Mouse (Mus musculus) heart, adult 2 months (tissue): ENCODE measurements around the gene Rnf20. TPM values are rescaled to one million over a fixed set of nuclear protein-coding genes. Genes with fewer than 3 reads are reported as not detected.

Experiments used
- DNase-seq, 2 experiments: peaks; one replicate each; pipeline ENCODE4 v3.0.0; 2021
- H3K27ac ChIP-seq: fragments of 200-600 bp; 2 replicates; pipeline ENCODE4 v1.8.1; 2022
- H3K27me3 ChIP-seq: fragments of 200-500 bp; 2 replicates; pipeline ENCODE4 v1.6.1; 2012; ENCODE audit warnings: mild to moderate bottlenecking, low read length, inconsistent platforms, mixed read lengths; ENCODE audit not compliant: control insufficient read depth, insufficient read depth
- H3K36me3 ChIP-seq: fragments of 200-500 bp; 2 replicates; pipeline ENCODE4 v1.6.1; 2012; ENCODE audit warnings: low read length, inconsistent platforms; ENCODE audit not compliant: control insufficient read depth, insufficient read depth
- H3K4me1 ChIP-seq: fragments of 200-500 bp; 2 replicates; pipeline ENCODE4 v1.6.1; 2011; ENCODE audit warnings: low read length; ENCODE audit not compliant: control insufficient read depth, insufficient read depth
- H3K4me3 ChIP-seq: fragments of 200-600 bp; 2 replicates; pipeline ENCODE4 v1.8.1; 2022
- H3K79me2 ChIP-seq: fragments of 200-500 bp; replicated peaks from 2 replicates; pipeline ENCODE4 v1.6.1; 2012; ENCODE audit warnings: mild to moderate bottlenecking, inconsistent platforms, low read length, moderate library complexity, mixed read lengths; ENCODE audit not compliant: control insufficient read depth, insufficient read depth
- H3K9ac ChIP-seq: fragments of 200-500 bp; 2 replicates; pipeline ENCODE4 v1.6.1; 2012; ENCODE audit warnings: low read depth, mild to moderate bottlenecking, control low read depth, inconsistent platforms, low read length, mixed read lengths
- CTCF ChIP-seq: fragments of 200-600 bp; IDR thresholded peaks from 2 replicates; pipeline ENCODE4 v1.8.1; 2022; ENCODE audit warnings: antibody characterized with exemption, mild to moderate bottlenecking, moderate library complexity
- EP300 ChIP-seq: fragments of 200-500 bp; IDR thresholded peaks from 2 replicates; pipeline ENCODE4 v1.6.1; 2011; ENCODE audit warnings: low read depth, low read length, control low read depth; ENCODE audit not compliant: insufficient read depth
- POLR2A ChIP-seq: fragments of 200-500 bp; IDR thresholded peaks from 2 replicates; pipeline ENCODE4 v1.6.1; 2011; ENCODE audit warnings: mild to moderate bottlenecking, low read depth, low read length, control low read depth; ENCODE audit not compliant: insufficient read depth
- WGBS: fragments of 180-500 bp; shearing (Covaris S2); methylation state at CpG from one replicate; pipeline ENCODE4 v1.1.7; 2018; 5-methylcytosine and 5-hydroxymethylcytosine counted together
- intact Hi-C: fragments of 180-260 bp; cut with DNase I; formaldehyde crosslinking; loops from one replicate; pipeline ENCODE4 v1.15.1; 2025
- long read RNA-seq: library from polyadenylated mRNA; stranded (forward); transcript quantifications from one replicate; pipeline ENCODE4 v2.0.0, GENCODE M21; 2021
- polyA plus RNA-seq: library from polyadenylated mRNA; depleted of rRNA; stranded (reverse); fragments of >200 nt; gene quantifications from 2 replicates; pipeline ENCODE4 v1.2.3, GENCODE M21; 2012; rRNA removed
- total RNA-seq, 2 experiments: library from RNA; stranded (reverse); gene quantifications; 2 replicates each; pipeline ENCODE4 v1.2.3; 2021

Rnf20 gene
- total RNA-seq: 10 to 100 TPM; 34.9 to 36.1 TPM
- polyA plus RNA-seq: 11.8 and 19.8 TPM in 2 replicates
- long read RNA-seq, full-length matches to known transcripts: 11 of 15 reads
- long read RNA-seq, partial matches to known transcripts: 0 of 15 reads
- long read RNA-seq, other reads (novel, unspliced or antisense): 4 of 15 reads

DNA sequence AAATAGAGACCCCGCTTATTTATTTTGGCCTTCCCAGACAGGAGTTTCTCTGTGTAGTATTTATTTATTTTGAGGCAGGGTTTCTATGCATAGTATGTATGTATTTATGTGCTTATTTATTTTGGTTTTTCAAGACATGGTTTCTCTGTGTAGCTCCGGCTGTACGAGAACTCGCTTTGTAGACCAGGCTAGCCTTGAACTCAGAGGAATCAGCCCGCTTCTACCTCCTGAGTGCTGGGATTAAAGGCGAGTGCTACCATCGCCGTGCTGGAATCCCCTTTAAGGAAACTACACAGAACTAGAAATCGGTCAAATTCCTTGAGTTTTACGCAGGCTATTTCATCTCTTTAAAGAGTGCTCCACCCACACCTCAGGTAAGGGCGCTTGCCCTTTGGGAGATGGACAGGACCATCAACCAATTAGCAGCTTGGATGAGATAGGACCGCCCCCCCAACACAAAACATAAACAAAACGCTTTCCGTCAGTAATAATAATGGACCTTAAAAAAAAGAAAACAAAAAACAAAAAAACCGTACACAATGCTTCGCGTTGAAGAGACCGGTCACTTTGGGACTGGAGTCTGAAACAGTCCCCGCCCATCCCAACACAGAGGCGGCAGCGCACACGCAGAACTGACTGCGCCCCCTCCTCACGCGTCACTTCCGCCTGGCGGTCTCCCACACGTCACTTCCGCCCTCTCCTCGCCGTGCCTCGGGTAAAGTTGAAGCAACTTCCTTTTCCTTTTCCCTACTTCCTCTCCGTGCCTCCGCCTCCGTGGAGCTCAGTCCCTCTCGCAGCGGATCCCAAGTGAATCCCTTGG lies at the start of gene Rnf20:
Gene Rnf20, plus strand, starts transcription at position 688 of the 820 bp plus-strand sequence.
- 5% methylated on average over 37 of the region's 37 CpGs for WGBS
- TF ChIP-seq CTCF (peak; percentile 5; the same call in 1 of the 2 replicates), EP300 (peak; percentile 86), POLR2A (peak; percentile 85)
- no peaks in the 10 kb centered on the region for H3K79me2 ChIP-seq
- intact Hi-C loops: loop anchor here (1.0 kb wide), 2 partner anchors 34 to 110 kb away; partner anchors contain the start of genes Mrpl50, Tmem246 and Zfp189
- H3K36me3 ChIP-seq: peaks cover 3% of the 10 kb centered on the region
- H3K27ac ChIP-seq: peak within 1 kb of the TSS; percentile 93
- DNase-seq: peak; percentile 95 to 96
- H3K9ac ChIP-seq: peak within 1 kb of the TSS; percentile 83
- H3K4me3 ChIP-seq: peak within 1 kb of the TSS; percentile 99
- no peaks in the 10 kb centered on the region for H3K27me3 ChIP-seq
- no peaks in the 10 kb centered on the region; the same call in 1 of the 2 replicates for H3K4me1 ChIP-seq

DNA sequence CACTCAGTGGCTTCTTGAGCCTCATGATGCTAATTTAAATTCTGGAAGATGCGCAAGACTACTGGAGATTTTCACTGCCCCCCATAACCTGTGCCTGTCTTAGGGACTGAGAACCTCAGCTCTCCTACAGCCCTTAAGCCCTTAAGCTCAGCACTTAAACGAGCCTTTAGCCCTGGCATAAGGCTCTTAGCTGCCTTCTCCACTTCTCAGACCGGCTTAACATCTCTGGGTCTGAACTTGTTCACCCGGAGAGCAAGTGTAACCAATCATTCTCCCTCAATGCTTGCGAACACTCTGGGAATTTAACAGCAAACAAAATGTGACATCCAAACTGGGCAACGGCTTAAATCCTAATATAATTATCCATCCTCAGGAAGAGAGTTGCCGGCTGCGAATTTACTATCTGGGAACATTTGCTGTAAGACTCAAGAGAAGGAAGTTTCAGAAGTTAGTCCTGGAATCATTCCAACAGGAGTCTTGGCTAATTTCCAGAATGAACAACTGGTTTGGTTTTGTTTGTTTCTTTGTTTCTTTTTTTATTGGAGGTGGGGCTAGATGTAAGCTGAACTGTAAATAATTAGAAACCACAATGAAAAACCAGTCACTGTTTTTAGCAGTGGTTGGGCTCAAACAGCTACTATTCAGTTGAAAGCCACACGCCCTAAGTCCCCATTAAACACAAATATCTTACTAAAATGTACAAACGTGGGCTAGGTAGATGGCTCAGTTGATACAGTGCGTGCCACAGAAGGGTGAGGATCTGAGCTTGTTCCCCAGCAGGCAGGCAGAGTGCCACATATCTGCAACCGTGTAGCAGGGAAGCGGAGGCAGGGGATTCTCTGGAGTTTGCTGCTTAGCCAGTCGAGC lies 47.6 kb upstream of the Rnf20 start:
- no peak for DNase-seq
- Histone ChIP-seq H3K9ac (peak overlapping the region; percentile 52; the same call in 1 of the 2 replicates), H3K27ac (peak overlapping the region; percentile 66), H3K36me3 (peaks cover 16% of the 10 kb centered on the region; the same call in 1 of the 2 replicates), H3K4me3 (no peak overlapping the region), H3K27me3 (no peaks in the 10 kb centered on the region), H3K79me2 (no peaks in the 10 kb centered on the region; the same call in 1 of the 2 replicates), H3K4me1 (peaks cover 8% of the 10 kb centered on the region)
- 25% methylated on average over 14 of the region's 14 CpGs for WGBS
- intact Hi-C loops: no loop called here
- no peak for TF ChIP-seq EP300
- no peak for TF ChIP-seq CTCF
- TF ChIP-seq POLR2A: no peak

DNA sequence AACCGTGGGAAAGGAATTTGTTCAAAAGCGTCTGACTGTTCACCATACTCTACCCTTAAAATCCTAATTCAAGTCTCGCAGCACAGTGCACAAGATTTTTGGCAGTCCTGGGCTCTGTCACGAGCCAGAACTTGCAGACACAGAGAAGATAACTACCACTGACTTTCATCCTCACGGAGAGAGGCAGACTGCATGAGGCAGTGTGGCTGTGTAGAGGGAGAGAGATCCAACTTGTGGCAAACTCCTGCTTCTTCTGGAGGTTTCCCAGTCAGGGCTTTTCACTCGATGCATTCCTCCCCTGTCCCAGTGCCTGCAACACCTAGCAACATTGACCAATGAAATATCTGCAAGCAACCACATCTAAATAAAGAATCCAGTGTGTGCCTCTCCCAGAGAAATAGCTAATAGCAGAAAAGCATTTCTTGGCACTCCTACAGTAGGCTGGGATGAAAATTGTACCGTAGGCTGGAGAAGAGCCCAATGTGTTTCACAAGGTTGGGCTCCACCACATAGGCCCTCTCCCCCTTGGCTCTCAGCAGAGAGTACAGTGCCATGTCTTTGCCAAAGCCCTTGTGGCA lies 46.2 kb upstream of the Rnf20 start:
- Histone ChIP-seq H3K9ac (no peak overlapping the region), H3K27ac (peak overlapping the region; percentile 66), H3K4me1 (peaks cover 8% of the 10 kb centered on the region), H3K27me3 (no peaks in the 10 kb centered on the region), H3K36me3 (peaks cover 16% of the 10 kb centered on the region; the same call in 1 of the 2 replicates), H3K79me2 (no peaks in the 10 kb centered on the region; the same call in 1 of the 2 replicates), H3K4me3 (no peak overlapping the region)
- WGBS: 41% methylated on average over 7 of the region's 7 CpGs
- peak; percentile 44 to 47 for DNase-seq
- TF ChIP-seq EP300 (no peak), POLR2A (no peak), CTCF (no peak)
- intact Hi-C loops: no loop called here

DNA sequence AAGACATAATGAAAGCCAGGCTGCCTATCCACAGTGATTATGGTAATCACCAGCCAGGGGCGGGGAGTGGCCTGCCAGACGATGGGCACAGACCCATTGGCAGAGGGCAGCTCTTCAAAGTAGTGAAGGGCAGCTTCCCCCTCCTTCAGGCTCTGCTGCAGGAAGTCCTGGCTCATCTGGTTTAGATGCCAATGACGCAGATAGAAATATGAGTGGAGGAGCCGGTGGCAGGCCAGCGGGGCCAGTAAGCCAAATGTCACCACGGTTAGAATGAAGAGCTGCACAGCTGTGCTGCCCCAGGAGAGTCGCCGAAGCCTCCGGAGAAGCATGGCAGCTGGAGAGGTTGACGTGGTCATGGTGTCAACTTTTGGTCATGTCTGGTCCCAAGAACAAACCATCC lies 45.0 kb upstream of the Rnf20 start:
- DNase-seq: peak; percentile 28 to 40

DNA sequence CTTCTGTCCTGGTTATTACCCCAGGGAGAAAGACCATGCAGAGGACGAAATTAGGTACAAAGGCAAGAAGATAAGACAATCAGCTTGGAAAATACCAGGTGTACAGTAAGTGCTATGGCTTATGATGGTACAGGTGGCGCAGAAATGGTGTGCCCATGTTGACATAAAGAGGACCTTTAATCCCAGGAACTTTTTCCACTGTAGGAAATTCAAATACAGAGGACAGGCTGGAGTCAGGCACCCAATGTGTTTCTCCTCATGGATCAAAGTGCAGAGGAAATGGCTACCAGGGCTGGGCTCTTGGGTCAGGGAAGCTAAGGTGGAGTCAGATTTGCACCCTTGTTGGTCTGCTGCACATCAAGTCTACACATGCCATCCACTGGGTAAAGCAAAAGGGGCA lies 41.7 kb upstream of the Rnf20 start:
- Histone ChIP-seq H3K4me3 (no peak overlapping the region), H3K27ac (no peak overlapping the region), H3K9ac (no peak overlapping the region), H3K27me3 (no peaks in the 10 kb centered on the region), H3K4me1 (peaks cover 3% of the 10 kb centered on the region), H3K36me3 (peaks cover 3% of the 10 kb centered on the region), H3K79me2 (peaks cover 1% of the 10 kb centered on the region)
- 74% methylated on average over 2 of the region's 2 CpGs for WGBS
- TF ChIP-seq POLR2A: no peak
- no peak for TF ChIP-seq CTCF
- TF ChIP-seq EP300: no peak
- intact Hi-C loops: no loop called here
- DNase-seq: no peak

More for the DNA sequence above, 45.0 kb upstream of the Rnf20 start:
- TF ChIP-seq POLR2A (no peak), EP300 (no peak), CTCF (no peak)
- WGBS: 73% methylated on average over 10 of the region's 10 CpGs
- Histone ChIP-seq H3K4me3 (no peak overlapping the region), H3K9ac (no peak overlapping the region), H3K36me3 (peaks cover 16% of the 10 kb centered on the region), H3K27ac (no peak overlapping the region; the same call in 1 of the 2 replicates), H3K79me2 (peaks cover 1% of the 10 kb centered on the region), H3K27me3 (no peaks in the 10 kb centered on the region), H3K4me1 (peaks cover 8% of the 10 kb centered on the region)
- intact Hi-C loops: no loop called here
